Mouse (Mus musculus) heart, postnatal 4 days (tissue): ENCODE results near the gene Rab19. TPM values are rescaled to one million over a fixed set of nuclear protein-coding genes. Genes with fewer than 3 reads are reported as not detected.
"Not testable (repeated sequence)": the region's sequence is repeated elsewhere in the genome, so short reads cannot be mapped to it uniquely, and the experiment has no call there.

Experiments
- DNase-seq: peaks from one replicate; pipeline ENCODE4 v3.0.0; 2021
- total RNA-seq, 2 experiments: library from RNA; stranded (reverse); gene quantifications; 2 replicates each; pipeline ENCODE4 v1.2.3; 2021

The Rab19 gene
- total RNA-seq, 2 experiments from 2014 or later = 0.17 to 0.23 TPM

DNA sequence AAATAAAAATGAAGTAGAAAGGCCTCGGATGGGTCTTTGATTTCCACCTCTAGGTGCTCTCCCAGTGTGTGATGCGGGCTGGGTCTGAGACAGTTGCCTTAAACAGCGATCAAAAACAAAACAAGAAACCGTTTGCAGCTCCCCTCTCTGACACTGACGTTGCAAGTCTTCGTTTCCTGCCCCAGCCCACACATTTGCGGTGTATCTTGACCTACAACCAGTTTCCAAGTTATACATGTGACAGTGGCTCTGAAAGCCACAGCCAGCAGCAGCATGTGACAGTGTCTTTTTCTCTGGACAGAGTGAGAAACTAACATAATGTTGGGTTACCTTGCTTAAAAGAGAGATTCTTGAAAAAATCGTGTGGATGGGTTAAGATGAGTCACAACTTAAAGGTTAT lies 1.2 kb upstream of the Rab19 start:
- DNase-seq = no peak

DNA sequence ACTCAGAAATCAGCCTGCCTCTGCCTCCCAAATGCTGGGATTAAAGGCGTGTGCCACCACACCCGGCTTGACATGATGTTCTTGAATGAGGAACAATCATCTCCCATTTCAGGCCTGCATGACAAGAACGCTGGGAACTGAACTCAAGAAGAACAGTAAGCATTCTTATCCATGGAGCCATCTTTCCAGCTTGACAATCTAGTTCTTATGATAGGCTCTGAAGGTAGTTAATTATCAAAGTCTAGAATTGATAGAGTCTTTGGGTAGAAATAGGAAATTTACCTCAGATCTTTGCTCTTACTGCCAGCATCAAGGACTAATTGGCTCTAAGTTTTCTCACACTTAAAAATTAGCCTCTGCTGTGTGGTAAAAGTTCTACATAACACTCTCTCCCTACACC lies 699 bp upstream of the Rab19 start:
- DNase-seq = no peak

DNA sequence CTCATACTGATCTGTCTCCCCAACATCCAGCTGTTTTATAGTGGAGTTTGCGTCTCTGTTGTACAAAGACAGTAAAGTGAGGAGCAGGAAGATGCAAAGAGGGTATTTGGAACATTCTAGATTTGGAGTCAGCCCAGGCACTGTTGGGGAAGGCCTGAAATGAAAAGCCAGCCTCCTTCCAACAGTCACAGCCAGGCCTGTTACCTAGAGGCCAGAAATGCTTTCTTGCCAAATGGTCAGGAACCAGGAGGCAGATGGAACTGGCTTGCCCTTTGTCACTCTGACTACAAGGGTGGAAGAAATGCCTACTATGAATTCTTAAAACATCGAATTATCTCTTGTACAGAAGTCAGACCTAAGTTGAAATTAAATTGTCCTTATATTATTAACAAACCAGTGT lies 9.0 kb downstream of the Rab19 start:
- no peak for DNase-seq

DNA sequence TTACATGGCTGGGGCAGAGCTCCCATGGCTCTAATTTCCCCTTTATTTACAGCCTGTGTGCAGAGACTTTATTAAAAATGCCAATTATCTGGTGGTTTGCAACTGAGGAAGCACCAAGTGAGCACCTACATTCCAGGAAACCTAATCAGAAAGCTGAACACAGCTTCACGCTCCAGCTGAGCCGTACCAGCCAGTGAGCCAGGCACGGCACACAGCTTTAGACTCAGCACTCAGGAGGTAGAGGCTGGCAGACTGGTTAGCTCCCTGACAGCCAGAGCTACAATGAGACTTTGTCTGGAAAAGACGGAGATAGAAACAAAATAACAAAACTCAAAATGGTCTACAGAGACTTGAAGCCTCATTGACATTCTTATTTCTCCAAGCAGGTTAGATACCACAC lies 14.5 kb downstream of the Rab19 start:
- no peak for DNase-seq

DNA sequence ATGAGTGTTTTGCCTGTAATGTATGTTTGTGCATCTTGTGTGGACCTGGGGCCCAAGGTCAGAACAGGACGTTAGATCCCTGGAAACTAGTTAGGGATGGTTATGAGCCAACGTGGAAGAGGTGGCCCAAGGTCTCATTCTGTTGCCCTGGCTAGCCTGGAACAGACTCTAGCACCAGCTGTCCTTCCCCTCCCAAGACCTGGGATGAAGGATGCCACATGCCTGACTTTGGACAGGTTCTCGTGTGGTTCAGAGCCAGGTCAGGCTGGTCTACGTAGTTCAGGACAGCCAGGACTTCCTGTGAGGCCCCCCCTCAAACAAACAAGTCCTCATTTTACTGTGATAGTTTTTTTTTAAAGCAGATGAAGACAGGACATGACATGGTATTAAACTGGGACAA lies 14.9 kb downstream of the Rab19 start:
- DNase-seq = no peak

DNA sequence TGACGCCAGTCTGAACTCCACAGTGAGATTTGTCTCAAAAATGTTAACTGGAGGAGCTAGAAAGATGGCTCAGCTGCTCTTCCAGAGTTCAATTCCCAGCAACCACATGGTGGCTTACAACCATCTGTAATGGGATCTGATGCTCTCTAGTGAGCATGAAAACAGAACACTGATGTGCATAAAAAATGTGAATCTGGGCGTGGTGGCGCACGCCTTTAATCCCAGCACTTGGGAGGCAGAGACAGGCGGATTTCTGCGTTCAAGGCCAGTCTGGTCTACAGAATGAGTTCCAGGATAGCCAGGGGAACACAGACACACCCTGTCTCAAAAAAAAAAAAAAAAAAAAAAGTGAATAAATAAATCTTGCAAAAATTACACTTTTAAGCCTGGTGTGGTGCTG lies 16.1 kb downstream of the Rab19 start:
- DNase-seq = no peak

DNA sequence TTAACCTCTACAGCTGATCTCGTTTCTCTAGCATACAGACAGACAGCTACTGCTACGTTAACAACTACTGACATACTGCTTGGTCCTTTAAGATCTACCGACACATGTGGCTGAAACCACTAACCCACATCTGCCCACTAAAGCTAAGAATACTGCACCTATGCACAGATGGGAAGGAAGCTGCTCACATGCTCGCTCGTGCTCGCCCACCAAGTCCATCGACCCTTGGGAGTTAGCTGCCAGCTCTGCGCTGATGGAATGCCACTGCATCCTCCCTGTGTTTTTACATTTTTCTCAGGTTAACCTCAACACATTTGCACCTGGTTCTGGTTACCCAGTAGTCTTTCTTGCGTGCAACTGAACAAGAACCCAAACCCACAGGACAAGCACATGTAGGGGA lies 17.4 kb downstream of the Rab19 start:
- DNase-seq = no peak

DNA sequence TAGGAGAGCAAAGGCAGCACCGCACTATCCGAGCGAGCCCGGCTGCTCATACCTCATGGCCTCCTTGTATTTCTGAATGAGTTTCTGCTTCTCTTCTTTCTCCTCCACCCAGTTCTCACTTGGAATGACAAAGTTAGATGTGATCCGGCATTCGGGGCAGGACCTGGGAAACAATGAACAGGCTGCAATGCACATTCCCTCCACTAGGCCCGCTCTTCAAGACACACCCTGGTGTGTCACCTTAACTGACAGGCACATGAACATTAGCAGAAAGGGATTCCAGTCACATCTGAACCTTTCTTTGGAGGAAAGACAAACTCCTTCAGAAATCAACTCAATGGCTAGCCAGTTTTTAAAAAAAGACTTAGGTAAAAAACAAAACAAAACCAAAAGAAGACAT lies 19.4 kb downstream of the Rab19 start:
- DNase-seq = peak; percentile 51

DNA sequence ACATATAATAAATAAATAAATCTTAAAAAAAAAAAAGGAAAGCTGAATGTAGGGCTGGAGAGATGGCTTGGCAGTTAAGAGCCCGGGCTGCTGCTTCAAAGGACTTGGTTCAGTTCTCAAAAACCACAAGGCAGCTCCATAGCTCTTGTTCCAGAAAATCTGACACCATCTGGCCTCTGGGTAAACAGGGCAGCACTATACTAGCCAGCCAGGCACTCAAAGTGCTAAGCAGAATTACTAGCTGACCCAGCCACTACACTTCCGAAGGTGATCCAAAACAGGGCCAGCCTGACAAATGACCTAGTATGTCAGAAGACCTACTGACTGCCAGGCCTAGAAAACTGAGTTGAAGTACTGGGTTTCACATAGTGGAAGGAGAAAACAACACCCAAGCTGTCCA lies 22.2 kb downstream of the Rab19 start:
- DNase-seq = no peak

DNA sequence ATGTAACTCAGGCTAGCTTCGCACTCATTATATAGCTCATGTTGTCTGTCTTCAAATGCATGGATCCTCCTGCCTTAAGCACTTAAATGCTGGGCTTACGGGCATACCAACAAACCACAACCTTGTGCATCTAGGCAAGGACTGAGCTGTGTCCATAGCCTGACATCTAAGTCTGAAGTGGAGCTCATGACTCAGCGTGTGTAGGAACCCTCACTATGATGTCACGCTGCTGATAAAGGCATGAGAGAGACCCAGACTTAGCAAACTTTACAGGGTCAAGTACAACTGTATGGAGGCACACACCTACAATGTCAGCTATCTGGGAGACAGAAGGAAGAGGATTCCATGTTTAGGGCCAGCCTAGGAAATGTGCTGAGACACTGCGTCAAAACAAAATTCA lies 25.5 kb downstream of the Rab19 start:
- no peak for DNase-seq

DNA sequence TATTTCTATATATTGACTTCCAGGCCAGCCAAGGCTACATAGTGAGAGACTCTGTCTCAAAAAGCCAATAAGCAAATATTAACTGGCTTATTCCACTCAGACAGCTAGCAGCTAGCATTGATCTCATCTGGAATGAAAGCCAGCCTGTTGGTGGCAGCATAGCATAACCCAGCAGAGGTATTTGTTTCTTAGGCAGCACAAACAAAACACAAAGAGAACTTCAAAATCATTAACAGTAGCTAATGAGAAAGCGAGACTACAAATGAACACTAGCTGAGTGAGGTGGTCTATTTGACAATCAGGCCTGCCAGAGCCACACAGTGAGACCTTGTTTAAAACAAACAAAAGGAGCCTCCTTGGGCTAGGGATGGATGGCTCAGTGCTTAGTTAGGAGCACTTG lies 33.1 kb downstream of the Rab19 start:
- DNase-seq = no peak

DNA sequence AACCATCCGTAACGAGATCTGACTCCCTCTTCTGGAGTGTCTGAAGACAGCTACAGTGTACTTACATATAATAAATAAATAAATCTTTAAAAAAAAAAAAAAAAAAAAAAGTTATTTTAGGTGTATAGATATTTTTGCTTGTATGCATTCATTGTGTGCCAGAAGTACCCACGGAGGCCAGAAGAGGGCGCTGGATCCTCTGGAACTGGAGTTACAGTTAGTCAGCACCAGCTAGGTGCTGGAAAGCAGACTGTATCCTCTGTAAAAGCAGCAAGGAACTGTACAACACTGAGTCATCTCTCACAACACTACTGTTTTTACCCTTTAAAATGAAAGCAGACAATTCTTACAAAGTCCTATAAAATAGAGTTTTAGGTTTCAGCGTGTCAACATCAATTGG lies 34.8 kb downstream of the Rab19 start:
- DNase-seq = peak; percentile 76

DNA sequence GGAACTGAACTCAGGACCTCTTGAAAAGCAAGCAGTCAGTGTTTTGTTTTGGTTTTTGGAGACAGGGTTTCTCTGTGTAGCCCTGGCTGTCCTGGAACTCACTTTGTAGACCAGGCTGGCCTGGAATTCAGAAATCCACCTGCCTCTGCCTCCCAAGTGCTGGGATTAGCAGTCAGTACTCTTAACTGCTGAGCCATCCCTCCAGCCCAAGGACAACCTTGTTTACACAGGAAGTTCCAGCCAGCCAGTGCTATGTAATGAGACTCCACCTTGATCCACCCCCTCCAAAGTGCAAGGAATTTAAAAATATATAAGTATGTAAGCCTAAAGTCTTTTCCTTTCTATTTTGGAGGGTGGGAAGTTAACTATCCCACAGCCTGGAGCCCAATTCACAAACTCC lies 35.7 kb downstream of the Rab19 start:
- DNase-seq = not testable (repeated sequence)

DNA sequence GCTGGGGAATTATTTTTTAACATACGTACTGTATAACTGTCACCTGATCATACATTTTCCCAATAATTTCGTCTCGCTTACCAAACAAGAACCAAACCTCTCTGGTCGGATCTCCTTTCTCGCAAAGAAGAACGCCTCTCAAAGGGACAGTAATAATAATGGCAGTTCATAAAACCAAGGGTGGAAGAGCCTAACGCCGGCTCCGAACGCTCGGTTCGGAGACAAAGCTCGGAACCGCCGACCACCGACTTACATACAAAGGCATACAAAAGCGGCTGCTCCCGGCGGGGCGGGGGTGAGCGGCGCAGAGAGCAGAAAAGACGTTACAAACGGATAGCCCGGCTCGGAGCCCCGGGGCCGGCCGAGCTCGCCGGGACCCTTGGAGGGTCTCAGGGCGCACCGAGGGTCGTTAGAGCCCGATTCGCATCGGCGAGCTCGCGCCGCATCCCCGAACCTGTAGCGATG lies 38.4 kb downstream of the Rab19 start:
- no peak for DNase-seq

DNA sequence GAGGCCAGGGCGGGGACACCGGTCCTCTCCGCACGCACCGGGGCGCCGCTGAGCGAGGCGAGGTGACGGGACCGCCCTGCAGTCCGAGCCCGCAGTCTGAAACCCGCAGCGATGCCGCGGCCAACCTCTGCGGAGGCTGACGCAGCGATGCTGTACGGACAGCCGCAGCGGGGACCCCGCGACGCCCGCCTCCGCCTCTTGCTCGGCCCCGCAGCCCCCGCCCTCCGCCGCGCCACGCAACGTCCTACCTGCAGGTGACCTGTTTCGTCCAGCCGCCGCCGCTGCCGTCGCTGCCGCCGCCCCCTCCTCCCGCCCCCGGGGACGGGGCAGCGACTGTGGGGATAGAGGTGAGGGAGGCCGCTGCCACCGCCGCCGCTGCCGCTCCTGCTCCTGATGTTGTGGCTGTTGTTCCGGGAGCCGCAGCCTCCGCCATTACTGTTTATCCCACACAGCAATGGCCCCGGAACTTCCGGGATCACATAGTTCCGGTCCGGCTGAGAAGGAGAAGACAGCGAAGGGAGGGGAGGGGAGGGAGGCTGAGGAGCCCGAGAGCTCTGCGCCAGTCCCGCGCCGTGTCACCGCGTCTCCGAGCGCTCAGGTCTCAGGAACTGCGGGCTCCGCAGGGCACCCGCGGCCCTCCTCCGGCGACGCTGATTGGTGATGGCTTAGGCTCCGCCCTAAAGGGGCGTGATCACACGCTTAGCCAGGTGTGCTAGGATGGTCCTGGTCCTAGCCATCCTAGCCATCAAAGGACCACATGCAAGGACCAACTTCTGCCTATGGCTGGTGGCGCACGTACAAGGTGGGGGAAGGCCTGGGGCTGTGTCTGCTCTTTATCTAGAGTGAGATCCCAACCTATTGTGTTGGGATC lies 39.1 kb downstream of the Rab19 start, which contains the start of gene Mkrn1:
Gene Mkrn1, minus strand, starts transcription at position 612 of the 871 bp plus-strand sequence.
- DNase-seq = peak; percentile 69

DNA sequence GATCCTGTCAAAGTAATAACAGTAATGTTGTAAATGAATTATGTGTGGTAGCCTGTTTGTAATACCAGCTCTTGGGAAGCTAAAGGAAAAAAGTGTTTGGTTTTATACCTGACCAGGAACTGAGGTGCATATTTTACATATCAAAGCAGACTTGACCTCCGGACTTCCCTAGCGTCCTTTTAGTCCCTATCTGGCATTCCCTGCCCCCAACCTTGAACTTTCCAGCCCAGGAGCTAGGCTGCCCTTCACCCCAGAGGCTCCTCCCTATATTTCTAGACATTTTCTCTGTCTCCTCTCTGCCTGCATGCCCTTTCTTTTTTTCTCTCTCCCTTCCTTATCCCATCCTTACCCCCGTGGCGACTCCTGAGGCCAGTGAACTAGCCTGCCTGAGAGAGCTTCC lies 39.9 kb downstream of the Rab19 start:
- DNase-seq = no peak

DNA sequence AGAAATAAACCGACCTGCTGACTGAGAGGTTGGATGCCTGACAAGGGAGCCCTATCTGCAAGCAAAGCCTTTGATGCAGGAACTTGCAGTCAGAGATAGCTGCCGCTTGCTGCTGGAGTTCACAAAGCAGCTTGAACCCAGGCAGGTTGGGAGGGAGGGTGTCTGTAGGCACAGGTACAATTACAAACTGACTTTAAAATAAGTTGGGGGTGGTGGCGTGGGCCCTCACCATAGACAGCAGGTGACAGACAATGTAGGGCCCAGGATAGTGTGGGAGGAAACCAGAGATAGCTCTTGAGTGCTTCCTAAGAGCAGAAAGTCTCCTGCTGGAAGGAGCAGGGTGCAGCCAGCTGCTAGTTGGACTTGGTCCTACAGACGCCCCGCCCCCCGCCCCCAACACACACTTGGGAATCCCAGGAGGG lies 42.2 kb downstream of the Rab19 start:
- DNase-seq = no peak

DNA sequence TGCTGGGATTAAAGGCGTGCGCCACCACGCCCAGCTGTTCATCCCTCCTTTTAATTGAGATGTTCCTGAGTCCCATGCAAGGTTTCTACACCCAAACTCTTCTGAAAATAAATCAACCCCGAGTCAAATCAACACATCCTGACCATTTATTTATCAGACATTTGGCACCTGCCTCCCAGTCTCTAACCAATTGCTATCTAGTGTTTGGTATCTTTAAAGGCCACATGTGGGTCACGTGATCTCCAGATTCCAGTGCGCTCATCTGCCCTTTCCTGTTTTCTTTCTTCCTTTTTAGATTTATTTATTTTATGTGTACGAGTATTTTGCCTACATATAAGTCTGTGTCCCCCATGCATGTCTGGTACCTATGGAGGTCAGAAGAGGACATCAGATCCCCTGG lies 42.7 kb downstream of the Rab19 start:
- no peak for DNase-seq

DNA sequence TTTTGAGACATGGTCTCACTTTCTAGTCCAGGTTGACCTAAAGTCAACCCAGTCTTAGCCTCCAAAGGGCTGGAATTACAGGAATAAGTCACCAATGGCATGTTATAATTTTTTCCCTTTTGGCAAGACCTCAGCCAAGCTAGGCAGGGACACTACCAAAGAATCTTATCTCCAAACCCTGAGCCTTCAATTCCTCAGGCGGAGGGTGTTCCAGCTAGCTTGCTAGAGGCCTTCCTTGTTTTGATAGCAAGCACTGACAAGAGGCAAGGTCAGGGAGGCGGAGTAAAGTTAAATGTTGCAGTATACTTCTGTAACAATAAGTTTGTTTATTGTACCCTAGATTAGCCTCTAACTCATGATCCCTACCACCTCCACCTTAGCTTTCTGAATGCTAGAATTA lies 44.2 kb downstream of the Rab19 start:
- no peak for DNase-seq

DNA sequence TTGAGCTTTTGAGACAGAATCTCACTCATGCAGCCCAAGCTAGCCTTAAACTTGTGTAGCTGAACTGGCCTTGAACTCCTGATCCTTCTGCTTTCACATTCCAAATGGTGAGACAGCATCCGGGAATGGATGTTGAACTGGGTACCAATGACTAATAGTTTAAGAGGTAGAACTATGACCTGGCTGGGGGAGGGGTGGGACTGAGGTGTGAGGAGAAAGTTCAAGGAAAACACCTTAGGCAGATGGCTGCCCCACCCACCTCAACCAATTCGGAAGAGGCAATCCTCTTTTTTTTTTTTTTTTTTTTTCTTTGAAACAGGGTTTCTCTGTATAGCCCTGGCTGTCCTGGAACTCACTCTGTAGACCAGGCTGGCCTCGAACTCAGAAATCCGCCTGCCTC lies 45.8 kb downstream of the Rab19 start:
- no peak for DNase-seq

DNA sequence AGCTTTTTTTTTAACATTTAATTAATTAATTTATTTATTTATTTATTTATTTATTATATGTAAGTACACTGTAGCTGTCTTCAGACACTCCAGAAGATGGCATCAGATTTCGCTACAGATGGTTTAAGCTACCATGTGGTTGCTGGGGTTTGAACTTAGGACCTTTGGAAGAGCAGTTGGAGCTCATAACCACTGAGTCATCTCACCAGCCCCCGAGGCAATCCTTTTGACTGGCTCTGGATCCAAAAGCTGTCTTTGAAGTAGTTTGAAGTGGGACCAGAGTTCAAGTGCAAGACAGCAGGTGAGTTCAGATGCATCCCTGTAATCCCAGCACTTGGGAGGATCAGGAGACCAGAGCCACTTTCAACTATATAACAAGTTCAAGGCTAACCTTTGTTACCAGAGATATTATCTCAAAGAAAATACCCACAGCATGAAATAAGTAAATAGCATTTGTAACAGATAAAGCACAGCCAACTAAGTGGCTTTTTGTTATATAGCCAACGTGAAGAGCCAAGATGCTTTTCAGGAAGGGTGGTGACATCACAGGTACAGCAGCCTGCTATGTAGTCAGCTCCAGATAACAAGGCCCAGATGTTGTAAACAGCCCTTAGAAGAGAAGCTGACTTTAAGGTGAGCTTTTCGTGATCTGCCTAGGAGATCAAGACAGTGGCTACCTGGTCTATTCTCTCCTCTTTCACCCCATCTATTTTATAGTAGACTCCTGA lies 46.5 kb downstream of the Rab19 start:
- no peak for DNase-seq

DNA sequence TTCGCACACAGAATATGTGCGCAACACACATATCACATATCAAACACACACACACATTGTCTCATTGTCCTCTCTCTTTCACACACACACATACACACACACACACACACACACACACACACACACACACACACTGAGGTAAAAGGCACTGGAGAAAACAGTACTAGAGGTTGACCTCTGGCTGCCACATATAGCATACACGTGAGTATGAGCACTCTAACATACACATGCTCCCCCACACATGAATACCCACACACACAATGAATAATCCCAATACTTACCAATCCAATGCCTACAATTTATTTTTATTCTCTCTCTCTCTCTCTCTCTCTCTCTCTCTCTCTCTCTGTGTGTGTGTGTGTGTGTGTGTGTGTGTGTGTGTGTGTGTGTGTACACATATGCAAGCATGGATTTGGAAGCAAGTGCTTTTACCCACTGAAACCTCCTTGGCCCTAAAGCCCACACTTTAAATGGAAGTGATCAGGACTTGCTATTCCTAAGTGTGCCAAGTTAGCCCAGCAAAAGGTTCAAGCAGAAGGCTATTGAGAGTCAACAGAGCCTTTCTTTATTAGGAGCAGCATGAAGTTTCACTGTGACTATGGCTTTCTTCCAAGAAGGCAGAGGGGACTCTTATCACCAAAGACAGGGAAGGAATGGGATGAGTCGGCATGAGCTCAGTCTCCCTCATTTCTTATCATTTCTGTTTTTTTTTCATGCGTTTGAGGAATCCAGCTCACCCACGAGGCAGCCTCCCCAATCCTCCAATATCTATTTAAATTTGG lies 48.2 kb downstream of the Rab19 start:
- no peak for DNase-seq

DNA sequence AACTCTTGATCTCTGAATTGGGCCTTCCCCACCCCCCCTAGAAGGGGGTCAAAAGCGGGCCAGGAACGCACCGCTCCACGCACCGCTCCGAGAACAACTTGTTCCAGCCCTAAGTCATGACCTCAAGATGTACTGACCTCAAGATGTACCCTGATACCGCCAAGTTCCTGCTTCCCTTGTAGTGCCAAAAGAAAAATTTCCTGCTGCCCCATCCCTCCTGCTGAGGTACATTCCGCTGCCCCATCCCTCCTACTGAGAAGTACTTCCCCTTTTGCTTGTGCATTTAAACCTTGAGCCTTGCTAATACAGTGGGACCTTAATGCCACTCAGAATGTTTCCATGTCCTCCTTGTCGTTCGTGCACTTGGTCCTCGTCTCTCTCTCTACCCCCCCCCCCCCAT lies 49.7 kb downstream of the Rab19 start:
- no peak for DNase-seq
